Mouse (Mus musculus): ENCODE measurements around the gene Hist1h3c. TPM values are rescaled to one million over a fixed set of nuclear protein-coding genes. Genes with fewer than 3 reads are reported as not detected.
A peak's percentile ranks its signal among the peaks of the same experiment; 100 is the strongest.
"Not testable (repeated sequence)": the region's sequence is repeated elsewhere in the genome, so short reads cannot be mapped to it uniquely, and the experiment has no call there.

Hist1h3c gene
- total RNA-seq, 1 experiment from 2014 or later, result 109 TPM

DNA sequence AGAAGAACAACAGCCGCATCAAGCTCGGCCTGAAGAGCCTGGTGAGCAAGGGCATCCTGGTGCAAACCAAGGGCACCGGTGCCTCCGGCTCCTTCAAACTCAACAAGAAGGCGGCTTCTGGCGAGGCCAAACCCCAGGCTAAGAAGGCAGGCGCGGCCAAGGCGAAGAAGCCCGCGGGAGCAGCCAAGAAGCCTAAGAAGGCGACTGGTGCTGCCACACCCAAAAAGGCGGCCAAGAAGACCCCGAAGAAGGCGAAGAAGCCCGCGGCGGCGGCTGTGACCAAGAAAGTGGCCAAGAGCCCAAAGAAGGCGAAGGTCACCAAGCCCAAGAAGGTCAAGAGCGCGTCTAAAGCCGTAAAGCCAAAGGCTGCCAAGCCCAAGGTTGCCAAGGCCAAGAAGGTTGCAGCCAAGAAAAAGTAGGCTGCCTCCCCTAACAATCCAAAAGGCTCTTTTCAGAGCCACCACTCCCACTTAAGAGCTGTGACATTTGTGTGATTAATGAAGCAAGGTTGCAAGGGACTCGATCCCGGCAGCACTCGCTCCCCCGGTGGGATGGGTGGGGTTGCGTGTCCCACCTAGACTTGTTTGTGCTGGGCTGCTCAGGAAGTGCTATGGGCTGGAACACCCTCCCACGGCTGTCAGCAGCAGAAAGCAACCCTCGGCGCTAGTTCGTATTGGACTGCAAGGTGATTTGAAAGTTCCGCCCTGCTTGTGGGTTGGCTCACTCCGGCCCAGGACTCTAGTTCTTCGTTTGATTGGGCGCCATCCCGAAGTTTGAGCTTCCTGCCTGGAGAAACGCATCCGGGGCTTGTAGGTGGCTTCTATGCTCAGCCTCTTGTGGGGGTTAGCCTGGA is 6.1 kb downstream of the Hist1h3c start:
- DNase-seq, result peak; percentile 95

DNA sequence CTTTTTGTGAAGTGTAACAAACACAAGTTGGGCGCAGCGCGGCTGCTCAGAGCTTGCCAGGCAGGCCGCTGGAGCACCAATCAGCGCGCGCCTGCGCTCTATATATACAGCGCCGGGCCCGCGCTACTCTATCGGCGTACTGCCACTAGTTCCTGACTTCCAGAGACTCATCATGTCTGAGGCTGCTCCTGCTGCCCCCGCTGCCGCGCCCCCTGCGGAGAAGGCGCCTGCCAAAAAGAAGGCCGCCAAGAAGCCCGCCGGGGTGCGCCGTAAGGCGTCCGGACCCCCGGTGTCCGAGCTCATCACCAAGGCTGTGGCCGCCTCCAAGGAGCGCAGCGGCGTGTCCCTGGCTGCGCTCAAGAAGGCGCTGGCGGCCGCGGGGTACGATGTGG is 6.7 kb downstream of the Hist1h3c start, which contains the start of gene Hist1h1c:
Hist1h1c (plus strand) TSS at position 132 of the 392 bp plus-strand sequence.
- DNase-seq, result peak; percentile 96

DNA sequence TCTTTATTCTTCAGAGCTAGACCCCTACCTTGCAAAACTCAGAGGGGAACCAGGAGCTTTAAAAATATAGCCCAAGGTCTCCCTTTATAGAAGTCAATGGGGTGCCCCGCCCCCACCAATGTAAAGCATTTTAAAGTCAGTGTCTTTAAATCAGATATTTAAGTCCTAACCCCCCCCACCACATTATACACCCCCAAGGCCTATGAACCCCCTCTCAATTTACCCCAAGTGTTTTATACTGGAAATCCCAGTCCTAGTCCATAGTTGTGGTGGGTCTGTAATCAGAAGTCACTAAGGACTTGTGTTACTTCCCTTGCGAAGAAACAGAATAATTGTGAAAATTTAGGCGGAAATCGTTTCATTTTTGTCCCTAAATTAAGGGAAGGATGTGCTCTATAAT is 7.4 kb downstream of the Hist1h3c start:
- no peak for DNase-seq

DNA sequence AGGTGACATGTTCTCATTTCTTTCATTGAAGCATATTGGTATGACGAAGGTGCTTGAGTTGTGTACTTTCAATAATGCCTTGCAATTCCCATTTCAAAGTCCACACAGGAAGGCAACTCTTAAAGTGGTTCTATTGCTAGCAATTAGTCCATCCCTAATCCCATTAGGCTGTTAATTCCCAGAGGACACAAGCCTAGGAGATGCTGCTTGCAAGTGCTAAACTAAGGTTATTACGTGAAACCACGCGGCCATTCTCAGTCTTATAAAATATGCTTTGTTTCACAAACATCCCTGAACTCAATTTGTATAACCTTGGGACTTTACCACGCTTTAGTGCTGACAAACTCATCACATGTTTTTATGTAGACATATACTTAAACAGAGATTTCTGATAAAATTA is 8.3 kb downstream of the Hist1h3c start:
- DNase-seq, result no peak

DNA sequence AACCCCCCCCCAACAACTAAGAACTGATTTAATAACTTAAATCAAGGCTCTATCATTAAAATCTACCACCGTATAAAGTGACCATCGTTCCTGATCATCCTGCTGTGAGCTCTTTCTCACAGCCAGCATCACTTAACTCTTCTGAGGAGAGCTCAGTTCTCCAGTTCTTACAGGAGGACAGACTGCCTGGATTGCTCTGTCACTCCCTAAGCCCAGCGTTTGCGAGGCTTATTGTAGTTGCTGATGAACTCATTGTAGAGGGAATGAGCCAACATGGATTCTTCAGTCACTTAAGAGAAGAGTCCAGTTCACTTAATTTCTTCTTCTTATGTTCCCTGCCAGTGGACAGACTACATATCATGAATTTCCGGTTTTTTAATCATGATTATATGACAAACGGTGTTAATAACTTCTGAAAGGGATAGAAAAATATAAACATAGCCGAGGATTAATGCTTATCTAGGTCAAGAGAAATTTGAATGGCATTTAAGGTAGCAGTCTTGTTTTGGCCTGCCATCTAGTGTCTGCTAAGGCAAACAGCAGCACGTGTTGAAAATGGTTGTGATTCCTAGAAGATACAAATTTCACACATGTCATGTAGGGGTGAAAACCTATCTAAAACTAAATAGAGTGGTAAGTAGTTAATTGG is 13.1 kb downstream of the Hist1h3c start:
- DNase-seq, result peak; percentile 58

DNA sequence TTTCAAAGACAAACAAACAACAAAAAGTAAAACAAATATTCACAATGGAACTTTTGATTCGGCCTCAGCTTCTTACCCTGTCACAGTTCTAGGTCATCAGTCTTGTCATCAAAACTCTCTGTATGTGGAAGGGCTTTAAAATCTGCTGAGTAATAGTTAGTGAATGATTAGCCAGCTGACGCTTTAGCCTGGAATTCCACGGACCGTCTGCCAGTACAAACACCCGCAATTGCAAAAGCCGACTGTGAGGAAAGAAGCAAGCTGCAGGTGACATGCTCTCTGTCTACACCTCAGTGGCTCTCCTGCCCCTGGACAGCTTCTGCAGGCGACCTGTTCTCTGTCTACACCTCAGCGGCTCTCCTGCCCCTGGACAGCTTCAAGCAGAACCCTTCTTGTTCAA is 14.9 kb downstream of the Hist1h3c start:
- DNase-seq, result peak; percentile 62

DNA sequence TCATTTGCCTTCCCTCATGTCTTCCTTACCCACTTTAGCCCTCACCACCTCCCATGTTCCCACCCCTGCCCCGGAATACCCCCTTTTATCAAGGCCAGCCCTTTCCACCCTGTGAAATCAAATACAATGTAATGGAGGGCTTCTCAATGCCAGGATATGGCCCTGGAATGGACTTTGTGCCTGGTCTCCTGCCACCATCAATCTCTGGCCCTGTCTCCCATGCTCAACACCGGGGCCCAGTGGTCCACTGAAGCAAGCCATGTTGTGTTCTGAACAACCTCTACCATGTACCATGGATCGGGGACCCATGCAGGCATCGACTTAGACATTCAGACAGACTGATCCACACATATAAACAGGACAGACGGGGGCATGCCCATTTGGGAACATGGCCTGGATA is 15.7 kb downstream of the Hist1h3c start:
- no peak for DNase-seq

DNA sequence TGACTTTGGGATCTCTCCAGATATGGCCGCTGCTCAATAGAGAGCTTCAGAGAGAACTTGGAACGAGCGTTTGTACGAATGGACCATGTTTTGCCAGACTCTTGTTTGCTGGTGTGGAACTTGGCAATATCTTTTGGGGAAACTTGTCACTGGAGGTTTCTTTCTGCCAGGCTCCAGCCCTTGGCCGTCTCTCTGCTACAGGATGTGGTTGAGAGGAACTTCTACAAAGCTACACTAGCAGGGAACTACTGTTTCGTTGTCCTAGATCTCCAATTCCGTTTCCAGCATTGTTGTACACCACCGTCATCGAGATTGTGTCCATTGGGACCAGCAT is 16.2 kb downstream of the Hist1h3c start:
- no peak for DNase-seq

DNA sequence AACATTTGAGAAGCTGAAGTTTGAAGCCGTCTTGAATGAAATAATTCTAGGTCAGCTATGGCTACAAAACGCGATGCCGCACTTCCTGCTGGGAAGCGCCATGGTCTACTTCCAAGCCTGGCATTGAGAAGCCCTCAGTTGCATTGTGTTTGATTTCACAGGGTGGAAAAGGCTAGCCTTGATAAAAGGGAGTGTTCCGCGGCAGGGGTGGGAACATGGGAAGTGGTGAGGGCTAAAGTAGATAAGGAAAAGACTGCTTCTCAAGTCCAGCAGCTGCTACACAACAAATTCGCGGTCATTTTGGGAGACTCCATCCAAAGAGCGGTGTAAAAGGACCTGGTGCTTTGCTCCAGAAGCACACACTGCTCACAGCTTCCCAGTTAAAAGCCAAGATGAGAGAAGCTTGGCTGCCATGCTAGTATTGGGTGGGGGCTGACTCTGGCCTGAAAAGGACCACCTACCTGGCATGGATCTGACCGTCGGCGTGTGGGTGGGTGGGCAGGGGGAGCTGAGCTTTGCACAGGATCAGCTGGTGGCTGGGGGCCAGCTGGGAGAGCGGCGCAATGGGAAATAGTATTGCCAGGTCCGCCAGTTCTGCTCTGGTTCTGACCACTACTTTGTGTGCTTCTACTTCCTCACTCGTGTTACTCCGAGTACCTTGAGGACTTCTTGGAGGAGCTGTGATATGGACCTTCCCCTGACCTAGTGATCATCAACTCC is 16.8 kb downstream of the Hist1h3c start:
- DNase-seq, result no peak

DNA sequence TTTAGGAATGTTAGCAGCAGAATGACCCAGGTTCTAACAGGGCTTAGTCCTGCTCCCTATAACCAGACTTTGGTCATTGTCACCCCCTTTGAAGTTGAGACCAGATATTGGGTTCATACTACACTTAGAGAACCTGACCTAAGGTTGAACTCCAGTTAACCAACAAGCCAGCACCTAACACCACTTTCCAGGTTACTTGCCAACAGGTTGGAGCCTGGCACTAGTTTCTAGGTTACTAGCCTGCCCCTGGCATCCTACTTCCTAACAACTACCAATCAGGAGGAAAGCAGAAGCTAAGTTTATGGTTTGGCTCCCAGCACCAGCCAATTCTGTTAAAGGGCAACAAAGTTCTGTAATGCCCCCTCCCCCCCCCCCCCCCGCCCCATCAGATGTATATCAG is 20.2 kb downstream of the Hist1h3c start:
- no peak for DNase-seq

DNA sequence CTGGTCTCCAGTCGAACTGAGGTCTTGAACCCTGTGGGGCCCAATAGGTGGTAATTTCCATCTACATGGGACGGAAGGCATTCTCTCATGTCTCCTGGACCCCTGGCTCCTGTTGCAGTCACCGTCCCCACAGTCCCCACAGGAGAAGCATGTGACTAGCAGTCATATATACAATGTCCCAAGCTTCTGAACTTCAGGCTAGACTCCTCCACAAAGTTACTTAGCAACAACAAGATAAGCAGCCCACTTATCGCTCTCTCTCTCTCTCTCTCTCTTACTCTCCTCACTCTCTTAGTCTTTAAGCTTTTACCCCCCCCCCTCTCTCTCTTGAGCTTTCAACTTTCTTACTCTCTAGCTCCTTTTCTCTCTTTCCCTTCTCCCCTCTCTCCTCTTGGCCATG is 21.2 kb downstream of the Hist1h3c start:
- no peak for DNase-seq

DNA sequence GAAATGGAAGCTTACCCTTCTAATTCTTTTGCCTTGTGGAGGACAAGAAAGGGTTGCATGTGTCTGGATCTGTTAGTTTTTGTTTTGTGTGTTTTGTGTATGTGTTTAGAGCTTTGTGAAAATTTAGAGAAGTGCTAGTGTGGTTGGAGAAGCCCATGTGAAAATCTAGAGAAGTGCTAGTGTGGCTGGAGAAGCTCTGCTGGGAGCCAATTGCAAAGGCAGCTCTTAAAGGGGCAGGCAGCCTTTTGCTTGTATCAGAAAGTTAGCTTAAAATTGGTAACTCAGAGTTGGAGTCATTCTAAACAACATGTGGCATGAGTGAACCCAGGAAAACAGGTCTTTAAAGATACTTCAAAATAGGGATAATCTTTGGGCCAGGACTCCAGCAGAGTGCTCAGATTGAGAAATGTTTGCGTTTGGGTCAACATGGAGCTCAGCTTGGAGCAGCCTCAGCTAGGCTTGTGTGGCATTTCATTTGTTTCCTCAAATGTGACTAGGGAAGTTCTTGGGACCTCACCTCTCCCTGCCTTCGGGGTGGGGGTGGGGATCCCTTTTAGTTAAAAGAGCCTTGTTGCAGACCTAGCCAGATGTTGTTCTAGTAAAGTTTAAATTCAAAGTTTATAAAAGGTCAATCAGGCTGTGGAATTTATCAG is 27.7 kb downstream of the Hist1h3c start:
- not testable (repeated sequence) for DNase-seq

DNA sequence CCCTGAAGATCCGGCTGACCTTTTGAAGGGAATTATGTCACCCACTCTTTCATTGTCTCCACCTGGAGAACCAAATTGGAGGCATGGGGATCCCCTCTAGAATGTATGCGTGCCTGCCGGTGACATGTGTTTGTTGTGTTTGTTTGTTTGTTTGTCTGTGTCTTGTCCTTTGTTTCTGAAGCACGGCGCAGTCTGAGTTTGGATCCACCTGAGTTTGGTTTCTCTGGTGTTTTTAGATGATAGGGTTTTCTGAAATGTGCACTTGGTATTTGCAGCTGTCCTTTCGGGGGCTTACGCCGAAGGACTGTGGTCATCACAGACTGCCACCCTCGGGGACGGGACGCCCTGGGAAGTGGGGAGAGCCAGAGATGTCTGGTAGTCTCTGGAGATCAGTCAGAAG is 28.2 kb downstream of the Hist1h3c start:
- DNase-seq, result no peak

DNA sequence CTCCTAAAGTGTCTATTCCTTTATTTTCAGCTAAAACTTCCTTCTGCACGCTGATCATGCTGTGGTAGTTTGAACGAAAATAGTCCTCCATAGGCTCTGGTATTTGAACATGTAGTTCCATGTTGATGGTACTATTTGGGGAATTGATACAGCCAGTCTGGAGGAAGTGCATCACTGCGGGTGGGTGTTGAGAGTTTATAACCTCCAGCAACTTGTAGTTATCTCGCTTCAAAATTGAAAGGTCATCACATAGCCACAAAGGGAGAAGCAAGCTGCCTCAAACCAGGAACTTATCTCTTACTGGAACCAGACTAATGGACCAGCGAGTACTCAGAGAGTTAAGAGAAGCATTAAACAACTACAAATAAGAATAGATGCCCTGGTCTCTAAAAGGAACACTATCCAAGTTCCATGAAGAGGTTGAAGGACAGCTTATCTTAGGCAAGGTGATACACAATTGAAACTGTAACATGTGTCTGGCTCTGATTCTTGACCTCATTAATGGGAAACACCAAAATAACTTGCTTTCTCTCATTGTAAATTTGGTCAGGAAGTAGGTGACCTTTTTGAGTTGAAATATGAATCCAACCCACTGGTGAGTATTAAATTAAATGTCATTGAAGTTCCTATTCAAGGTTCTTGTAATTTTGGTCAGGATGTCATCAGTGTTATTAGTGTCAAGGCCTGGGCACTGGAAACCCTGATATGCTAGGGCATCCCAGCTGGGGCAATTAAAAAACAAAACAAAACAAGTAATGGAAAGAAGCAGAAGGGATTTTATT is 28.9 kb downstream of the Hist1h3c start:
- no peak for DNase-seq

DNA sequence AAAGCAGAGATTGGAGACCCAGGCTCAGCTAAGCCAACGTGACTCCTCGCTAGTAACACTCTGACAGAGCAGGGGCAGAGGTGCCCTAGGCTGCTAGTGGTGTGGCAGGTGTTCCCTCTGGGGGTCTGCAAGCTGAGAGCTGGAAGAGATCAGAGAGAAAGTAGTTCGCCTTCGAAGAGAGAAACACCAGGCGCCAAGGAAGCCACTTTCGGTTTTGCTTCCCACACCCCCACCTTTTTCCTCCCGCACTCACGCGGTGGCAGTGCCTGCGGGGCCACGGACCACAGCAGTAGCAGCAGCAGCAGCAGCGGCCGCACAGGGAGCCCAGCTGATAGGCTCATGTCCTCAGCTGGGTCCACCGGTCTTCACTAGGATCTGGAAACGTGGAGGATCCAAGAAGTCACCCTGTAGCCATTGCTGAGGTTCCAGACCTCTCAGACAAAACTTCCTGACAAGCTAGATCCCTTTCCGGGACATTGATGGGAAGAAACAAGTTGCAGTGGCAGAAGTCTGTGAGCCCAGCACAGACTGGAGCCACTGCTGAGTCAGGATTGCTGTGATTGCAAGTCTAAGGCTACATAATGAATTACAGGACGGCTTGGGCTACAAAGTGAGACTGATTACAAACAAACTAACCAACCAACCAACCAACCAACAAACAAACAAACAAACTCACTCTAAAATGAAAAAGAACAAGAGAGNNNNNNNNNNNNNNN is 34.9 kb downstream of the Hist1h3c start, which contains the start of gene Hfe:
Hfe (minus strand) TSS at position 481 of the 716 bp plus-strand sequence.
- peak; percentile 84 for DNase-seq

DNA sequence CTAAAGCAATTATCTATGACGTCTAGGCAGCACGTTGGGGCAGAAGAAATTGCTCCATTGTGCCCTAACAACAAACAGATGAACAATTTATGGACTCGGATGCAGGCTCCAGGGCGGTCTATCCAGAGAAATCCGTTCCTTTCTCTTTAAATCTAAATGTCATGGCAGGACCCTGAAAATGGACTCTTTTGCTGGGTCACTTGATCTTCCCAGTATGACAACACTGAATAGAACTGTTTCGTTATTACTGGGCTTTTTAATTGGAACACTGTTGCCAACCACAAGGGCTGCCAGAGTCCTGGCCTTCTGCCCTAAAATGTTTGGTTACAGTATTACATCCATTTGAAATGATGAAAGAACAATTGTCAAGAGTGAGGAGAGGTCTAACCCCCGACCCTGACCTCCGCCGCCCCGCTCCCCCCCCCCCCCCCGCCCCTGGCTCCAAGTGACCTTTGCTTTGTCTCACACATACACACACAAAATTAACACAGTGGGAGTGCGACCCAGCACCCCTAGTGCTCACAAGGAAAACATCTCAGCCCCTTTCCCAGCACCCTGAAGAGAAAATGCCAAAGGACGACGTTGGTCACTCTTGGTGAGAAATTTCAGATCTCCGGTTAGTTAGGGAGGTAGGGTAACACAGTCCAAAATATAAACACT is 35.6 kb downstream of the Hist1h3c start:
- DNase-seq, result peak; percentile 49

DNA sequence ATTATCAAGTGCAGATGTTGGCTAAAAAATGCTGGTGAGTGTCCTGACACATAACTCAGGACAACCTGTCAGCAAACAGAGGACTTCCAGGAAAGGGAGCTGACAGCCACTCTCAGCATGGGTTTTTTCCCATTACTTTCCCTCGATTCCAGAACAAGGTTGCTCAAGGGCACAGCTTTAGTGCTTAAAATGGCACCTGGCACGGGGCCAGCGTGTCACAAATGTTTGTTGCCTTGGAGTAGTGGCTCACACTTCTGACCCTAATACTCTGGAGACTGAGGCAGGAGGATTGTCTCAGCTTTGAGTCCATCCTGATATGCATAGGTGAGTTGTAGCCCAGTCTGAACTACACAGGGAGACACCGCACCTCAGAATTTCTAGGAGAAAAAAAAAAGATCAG is 36.7 kb downstream of the Hist1h3c start:
- DNase-seq, result peak; percentile 55

DNA sequence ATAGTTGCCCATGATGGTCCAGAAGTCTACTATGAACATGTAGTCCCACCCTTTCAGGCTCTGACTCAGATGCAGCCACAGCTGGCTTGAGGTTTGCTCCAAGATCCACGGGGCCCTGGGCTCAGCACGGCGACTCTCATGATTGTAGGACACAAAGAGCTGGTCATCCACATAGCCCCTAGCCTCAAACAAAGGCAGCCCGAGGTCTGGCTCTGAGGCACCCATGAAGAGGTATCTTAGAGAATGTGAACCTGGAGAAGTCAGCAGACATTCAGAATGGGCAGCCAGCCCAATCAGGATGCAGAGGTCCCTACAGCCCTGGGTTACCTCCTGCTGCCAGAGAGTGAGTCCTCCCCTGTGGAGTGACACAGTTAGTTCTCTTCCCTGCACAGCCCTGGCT is 37.4 kb downstream of the Hist1h3c start:
- DNase-seq, result no peak

DNA sequence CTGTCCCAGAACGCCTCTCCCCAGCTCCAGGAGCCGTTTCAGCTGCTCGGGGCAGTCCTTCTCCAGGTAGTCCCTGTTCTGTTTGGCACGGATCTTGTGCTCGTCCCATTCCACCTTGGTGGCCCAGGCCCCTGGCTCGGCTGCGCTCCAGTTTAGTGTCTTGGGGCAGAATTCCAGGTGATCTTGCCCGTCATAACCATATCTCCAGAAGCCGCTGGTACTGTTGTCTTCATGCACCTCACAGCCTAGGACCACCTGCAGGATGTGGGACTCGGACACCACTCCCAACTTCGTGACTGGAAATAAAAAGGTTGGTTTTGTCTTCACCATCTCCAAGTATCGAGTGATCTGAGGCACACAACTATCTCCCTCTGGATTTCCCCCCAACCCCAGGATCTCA is 38.6 kb downstream of the Hist1h3c start:
- no peak for DNase-seq

DNA sequence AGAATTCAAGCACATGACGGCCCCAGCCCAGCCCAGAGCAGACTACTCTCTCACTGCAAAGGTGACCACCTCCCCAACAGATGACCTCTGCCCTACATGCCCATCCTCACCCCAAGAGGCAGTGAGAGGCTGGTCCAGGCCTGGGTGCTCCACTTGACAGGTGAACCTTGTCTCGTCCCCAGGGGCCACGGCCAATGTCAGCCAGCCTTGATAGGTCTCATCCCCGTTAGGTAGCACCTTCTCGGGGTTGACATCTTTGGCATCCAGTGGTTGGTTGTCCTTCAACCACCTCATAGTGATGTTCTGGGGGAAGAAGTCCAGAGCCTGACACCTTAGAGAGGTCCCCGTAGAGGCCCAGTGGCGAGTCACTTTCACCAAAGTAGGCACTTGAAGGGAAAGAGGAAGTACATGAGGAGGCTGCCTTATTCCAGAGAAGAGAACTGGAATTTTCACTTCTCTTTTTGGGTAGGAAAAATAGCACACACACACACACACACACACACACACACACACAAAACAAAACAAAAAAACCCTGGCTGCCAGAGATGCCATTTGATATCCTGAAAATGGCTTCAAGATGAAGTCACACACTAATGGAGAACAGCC is 39.5 kb downstream of the Hist1h3c start:
- DNase-seq, result no peak

Measured in adrenal gland, postnatal 14 days (tissue).